11 mouse cellular contexts compared by ENCODE assay signal in the genomic region with DNA sequence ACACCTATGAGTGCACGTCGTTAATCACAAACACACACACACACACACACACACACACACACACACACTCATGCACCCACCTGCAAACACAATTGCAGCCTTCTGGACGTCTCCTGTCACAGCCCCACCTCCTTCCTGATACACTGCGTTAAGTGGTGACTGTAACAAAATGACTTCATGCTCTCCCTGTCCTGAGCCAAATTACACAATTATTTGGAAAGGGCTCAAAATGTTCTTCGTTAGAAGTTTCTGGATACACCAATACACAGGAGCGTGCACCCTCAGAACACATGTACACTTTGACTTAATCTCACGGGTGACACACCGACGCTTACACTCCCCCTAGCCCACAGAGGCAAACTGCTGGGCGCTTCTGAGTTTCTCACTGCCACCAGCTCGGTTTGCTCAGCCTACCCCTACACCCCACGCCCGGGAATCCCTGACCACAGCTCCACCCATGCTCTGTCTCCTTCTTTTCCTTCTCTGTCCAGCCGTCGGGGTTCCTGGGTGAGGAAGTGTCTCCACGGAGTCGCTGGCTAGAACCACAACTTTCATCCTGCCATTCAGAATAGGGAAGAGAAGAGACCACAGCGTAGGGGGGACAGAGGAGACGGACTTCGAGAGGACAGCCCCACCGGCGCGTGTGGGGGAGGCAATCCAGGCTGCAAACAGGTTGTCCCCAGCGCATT. TPM values are rescaled to one million over a fixed set of nuclear protein-coding genes. Genes with fewer than 3 reads are reported as not detected.
DNase-seq lines count a peak whose midpoint lies in the region; ATAC-seq and TF ChIP-seq lines count a peak whose summit lies in the region.
"Had no signal": no experiment of that assay in that cellular context is flagged by ENCODE, and none has a peak within 500 bp of the region (broad histone marks: within the 10 kb centered on the region; RNA-seq: fewer than 3 reads in every experiment).

No protein-coding gene starts in this region.

- H3K27me3 ChIP-seq in heart, postnatal 0 days (ENCODE audit: control insufficient read depth, insufficient read depth, low read length), result peaks cover 74% of the 10 kb centered on the region
- peaks cover 86% of the 10 kb centered on the region for H3K27me3 ChIP-seq in embryonic facial prominence, embryonic 13.5 days
- H3K27me3 ChIP-seq in limb, embryonic 14.5 days (ENCODE audit: control insufficient read depth, insufficient read depth, low read length), result peaks cover 69% of the 10 kb centered on the region

- H3K9me3 ChIP-seq in heart, postnatal 0 days (replicated peaks; ENCODE audit: control insufficient read depth, low read length), result no peaks in the 10 kb centered on the region
- peaks cover 5% of the 10 kb centered on the region; the same call in 1 of the 2 replicates for H3K9me3 ChIP-seq in embryonic facial prominence, embryonic 13.5 days
- peaks cover 6% of the 10 kb centered on the region; the same call in 1 of the 2 replicates for H3K9me3 ChIP-seq in limb, embryonic 14.5 days (ENCODE audit: control insufficient read depth, low read length)

- no peak for TF ChIP-seq CTCF in heart, postnatal 0 days (IDR thresholded peaks at IDR 0.05; ENCODE audit: low read depth)

- no peak overlapping the region for H3K27ac ChIP-seq in heart, postnatal 0 days (ENCODE audit: low read depth)
- no peak overlapping the region for H3K27ac ChIP-seq in embryonic facial prominence, embryonic 13.5 days
- H3K27ac ChIP-seq in limb, embryonic 14.5 days (replicated peaks; ENCODE audit: low read depth, low read length), result no peak overlapping the region

- intact Hi-C loops in heart, postnatal 25 days (cut with DNase I), result no loop called here

- no peak for TF ChIP-seq POLR2A in limb, embryonic 14.5 days (IDR thresholded peaks at IDR 0.05; ENCODE audit: borderline replicate concordance, extremely low read depth, insufficient read depth, insufficient read length)

- peak overlapping the region; percentile 5; the same call in 1 of the 2 replicates for H3K4me2 ChIP-seq in heart, postnatal 0 days (ENCODE audit: low read depth, low read length)
- peak overlapping the region; percentile 25 for H3K4me2 ChIP-seq in embryonic facial prominence, embryonic 13.5 days
- H3K4me2 ChIP-seq in limb, embryonic 14.5 days (replicated peaks; ENCODE audit: low read depth, low read length, severe bottlenecking), result no peak overlapping the region

- H3K9ac ChIP-seq in heart, postnatal 0 days (replicated peaks; ENCODE audit: low read depth, low read length), result no peak overlapping the region
- H3K9ac ChIP-seq in embryonic facial prominence, embryonic 13.5 days, result no peak overlapping the region
- H3K9ac ChIP-seq in limb, embryonic 14.5 days (ENCODE audit: low read depth, low read length, severe bottlenecking), result no peak overlapping the region

- H3K4me3 ChIP-seq in heart, postnatal 0 days (ENCODE audit: low read depth, low read length), result peak overlapping the region; percentile 12
- peak overlapping the region; percentile 7 for H3K4me3 ChIP-seq in embryonic facial prominence, embryonic 13.5 days
- peak overlapping the region; percentile 11; the same call in 1 of the 2 replicates for H3K4me3 ChIP-seq in limb, embryonic 14.5 days (replicated peaks; ENCODE audit: low read length)

- DNase-seq in heart, postnatal 0 days (ENCODE audit: low spot score), result no peak
- DNase-seq in heart, postnatal 25 days (ENCODE audit: low spot score), result no peak
- DNase-seq in 416B (ENCODE audit: low read depth) (peak; percentile 11), MN1 (ENCODE audit: low spot score) (no peak)
- DNase-seq in limb, embryonic 14.5 days (ENCODE audit: low spot score), result no peak
- no peak for DNase-seq in c-Kit-positive CD71-positive TER-119-positive erythroid progenitor cells, embryonic 14.5 days (ENCODE audit: low spot score)
- DNase-seq in cerebellum, adult 9-10 months, result no peak
- DNase-seq: cerebellum, adult 11 months had no signal

- WGBS in heart, postnatal 0 days, result 12% methylated on average over 24 of the region's 24 CpGs
- WGBS in embryonic facial prominence, embryonic 13.5 days, result 12% methylated on average over 24 of the region's 24 CpGs
- WGBS in limb, embryonic 14.5 days, result 15% methylated on average over 23 of the region's 24 CpGs

- no peaks in the 10 kb centered on the region for H3K36me3 ChIP-seq in heart, postnatal 0 days (replicated peaks; ENCODE audit: control insufficient read depth, insufficient read depth, low read length)
- no peaks in the 10 kb centered on the region for H3K36me3 ChIP-seq in embryonic facial prominence, embryonic 13.5 days
- no peaks in the 10 kb centered on the region for H3K36me3 ChIP-seq in limb, embryonic 14.5 days (ENCODE audit: control insufficient read depth, insufficient read depth, low read length)

- no peak for ATAC-seq in heart, postnatal 0 days (ENCODE audit: insufficient read depth, low read depth)
- no peak for ATAC-seq in embryonic facial prominence, embryonic 13.5 days (ENCODE audit: insufficient number of reproducible peaks, insufficient read depth, low FRiP score, low TSS enrichment, low read depth)
- no peak for ATAC-seq in limb, embryonic 14.5 days (ENCODE audit: low FRiP score, low read depth)

- TF ChIP-seq EP300 in heart, postnatal 0 days (IDR thresholded peaks at IDR 0.05; ENCODE audit: low read depth), result no peak

- H3K4me1 ChIP-seq in heart, postnatal 0 days (ENCODE audit: control insufficient read depth, insufficient read depth), result peaks cover 16% of the 10 kb centered on the region
- H3K4me1 ChIP-seq in embryonic facial prominence, embryonic 13.5 days, result peaks cover 31% of the 10 kb centered on the region
- 0 out of 2 replicates have a peak, but pooled peaks cover 2% of the 10 kb centered on the region for H3K4me1 ChIP-seq in limb, embryonic 14.5 days (ENCODE audit: control insufficient read depth, insufficient read depth, low read length)

RNA-seq across cellular contexts. Expression of gene Wnt1, which starts 0.5 kb away (rescaled TPM):
- not detected in 2 replicates for total RNA-seq in heart, postnatal 0 days (2014; rRNA removed; ENCODE audit: low replicate concordance)
- polyA plus RNA-seq in heart, postnatal 0 days (2015; fragmentation: Nextera tagmentation; extraction: Ambion mirVana), result not detected in 2 replicates
- total RNA-seq in heart, postnatal 25 days (2021), result not detected
- polyA plus RNA-seq in embryonic facial prominence, embryonic 13.5 days (2015; fragmentation: Nextera tagmentation; extraction: Ambion mirVana), result not detected in 2 replicates
- not detected in 2 replicates for polyA plus RNA-seq in limb, embryonic 14.5 days (2012; rRNA removed)
- polyA plus RNA-seq in limb, embryonic 14.5 days (2014; fragmentation: Nextera tagmentation; extraction: Ambion mirVana), result 0.08 TPM in 1 of 2 replicates, not detected in the other
- total RNA-seq: left cerebral cortex, postnatal 10 days had no signal
- polyA plus RNA-seq: Patski had no signal

RNA-seq across cellular contexts. Expression of gene Wnt10b, which starts 11.2 kb away (rescaled TPM):
- not detected in 2 replicates for total RNA-seq in heart, postnatal 0 days (2014; rRNA removed; ENCODE audit: low replicate concordance)
- polyA plus RNA-seq in heart, postnatal 0 days (2015; fragmentation: Nextera tagmentation; extraction: Ambion mirVana), result 0.07 TPM in 1 of 2 replicates, not detected in the other
- under 1 TPM; 0.34 to 0.57 TPM for total RNA-seq in heart, postnatal 25 days (2021)
- polyA plus RNA-seq in embryonic facial prominence, embryonic 13.5 days (2015; fragmentation: Nextera tagmentation; extraction: Ambion mirVana), result 4.9 and 5.3 TPM in 2 replicates
- 13.7 and 14.9 TPM in 2 replicates for polyA plus RNA-seq in limb, embryonic 14.5 days (2012; rRNA removed)
- polyA plus RNA-seq in limb, embryonic 14.5 days (2014; fragmentation: Nextera tagmentation; extraction: Ambion mirVana), result 6.3 and 7.4 TPM in 2 replicates
- polyA plus RNA-seq: Patski had no signal

RNA-seq across cellular contexts. Expression of gene Ddn, which starts 20.2 kb away (rescaled TPM):
- total RNA-seq in heart, postnatal 0 days (2014; rRNA removed; ENCODE audit: low replicate concordance), result 1.4 and 1.9 TPM in 2 replicates
- polyA plus RNA-seq in heart, postnatal 0 days (2015; fragmentation: Nextera tagmentation; extraction: Ambion mirVana), result 0.11 TPM in 2 replicates
- total RNA-seq in heart, postnatal 25 days (2021), result under 1 TPM; 0.21 to 0.59 TPM
- 0.07 TPM in 1 of 2 replicates, not detected in the other for polyA plus RNA-seq in embryonic facial prominence, embryonic 13.5 days (2015; fragmentation: Nextera tagmentation; extraction: Ambion mirVana)
- polyA plus RNA-seq in limb, embryonic 14.5 days (2012; rRNA removed), result 0.44 and 0.59 TPM in 2 replicates
- 0.14 TPM in 1 of 2 replicates, not detected in the other for polyA plus RNA-seq in limb, embryonic 14.5 days (2014; fragmentation: Nextera tagmentation; extraction: Ambion mirVana)
- polyA plus RNA-seq: Patski had no signal

RNA-seq across cellular contexts. Expression of gene Arf3, which starts 26.1 kb away (rescaled TPM):
- total RNA-seq in heart, postnatal 0 days (2014; rRNA removed; ENCODE audit: low replicate concordance), result 27.6 and 28.7 TPM in 2 replicates
- 15.9 and 17.3 TPM in 2 replicates for polyA plus RNA-seq in heart, postnatal 0 days (2015; fragmentation: Nextera tagmentation; extraction: Ambion mirVana)
- total RNA-seq in heart, postnatal 25 days (2021), result 10 to 100 TPM; 18.5 to 20.8 TPM
- polyA plus RNA-seq in embryonic facial prominence, embryonic 13.5 days (2015; fragmentation: Nextera tagmentation; extraction: Ambion mirVana), result 44.1 and 44.6 TPM in 2 replicates
- 75.0 and 96.4 TPM in 2 replicates for polyA plus RNA-seq in limb, embryonic 14.5 days (2012; rRNA removed)
- 37.4 and 39.6 TPM in 2 replicates for polyA plus RNA-seq in limb, embryonic 14.5 days (2014; fragmentation: Nextera tagmentation; extraction: Ambion mirVana)

RNA-seq across cellular contexts. Expression of gene Prkag1, which starts 42.2 kb away (rescaled TPM):
- 115 and 134 TPM in 2 replicates for total RNA-seq in heart, postnatal 0 days (2014; rRNA removed; ENCODE audit: low replicate concordance)
- 113 and 114 TPM in 2 replicates for polyA plus RNA-seq in heart, postnatal 0 days (2015; fragmentation: Nextera tagmentation; extraction: Ambion mirVana)
- total RNA-seq in heart, postnatal 25 days (2021), result 100 to 1,000 TPM in 1 of 2 experiments, 10 to 100 TPM in 1; 90.5 to 103 TPM
- 90.4 and 92.5 TPM in 2 replicates for polyA plus RNA-seq in embryonic facial prominence, embryonic 13.5 days (2015; fragmentation: Nextera tagmentation; extraction: Ambion mirVana)
- polyA plus RNA-seq in limb, embryonic 14.5 days (2012; rRNA removed), result 93.1 and 93.7 TPM in 2 replicates
- polyA plus RNA-seq in limb, embryonic 14.5 days (2014; fragmentation: Nextera tagmentation; extraction: Ambion mirVana), result 81.3 and 82.3 TPM in 2 replicates
